Mouse (Mus musculus): ENCODE results near the gene Slc4a5. TPM values are rescaled to one million over a fixed set of nuclear protein-coding genes. Genes with fewer than 3 reads are reported as not detected.

Slc4a5 gene
- polyA plus RNA-seq, 1 experiment from 2014 or later = 1.2 TPM

DNA sequence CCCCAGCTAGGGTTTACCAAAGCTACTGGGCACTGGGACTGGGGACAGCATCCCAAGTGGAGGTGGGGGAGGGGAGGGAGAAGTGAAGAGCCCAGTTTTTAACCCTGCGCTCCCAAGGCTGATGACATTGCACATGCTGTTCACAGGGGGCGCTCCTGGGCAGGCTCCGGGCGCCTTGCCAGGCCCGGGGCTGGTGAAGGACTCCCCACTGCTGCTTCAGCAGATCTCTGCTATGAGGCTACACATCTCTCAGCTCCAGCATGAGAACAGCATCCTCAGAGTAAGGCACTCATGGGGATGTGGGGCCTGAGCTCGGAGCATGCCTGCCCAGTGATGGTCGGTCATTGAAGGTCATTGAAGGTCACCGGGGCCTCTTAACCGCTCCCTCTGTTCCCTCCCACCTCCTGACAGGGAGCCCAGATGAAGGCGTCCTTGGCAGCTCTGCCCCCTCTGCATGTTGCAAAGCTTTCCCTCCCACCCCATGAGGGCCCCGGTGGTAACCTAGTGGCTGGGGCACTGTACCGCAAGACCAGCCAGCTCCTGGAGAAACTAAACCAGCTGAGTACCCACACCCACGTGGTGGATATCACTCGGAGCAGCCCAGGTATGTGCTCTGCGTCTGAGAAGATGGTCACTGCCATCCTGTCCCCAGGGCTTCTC lies 22.2 kb upstream of the Slc4a5 start:
- no peak; the same call in 1 of the 2 replicates for ATAC-seq (ENCODE audit: borderline replicate concordance, extremely low read depth, low FRiP score, low TSS enrichment)
- no peaks in the 10 kb centered on the region for H3K9me3 ChIP-seq
- H3K36me3 ChIP-seq = peaks cover 71% of the 10 kb centered on the region
- H3K4me2 ChIP-seq = no peak overlapping the region
- WGBS = 47% methylated on average over 15 of the region's 15 CpGs
- no peak overlapping the region for H3K4me3 ChIP-seq
- no peak overlapping the region for H3K27ac ChIP-seq
- H3K27me3 ChIP-seq = no peaks in the 10 kb centered on the region
- no peaks in the 10 kb centered on the region for H3K4me1 ChIP-seq
- no peak overlapping the region for H3K9ac ChIP-seq

DNA sequence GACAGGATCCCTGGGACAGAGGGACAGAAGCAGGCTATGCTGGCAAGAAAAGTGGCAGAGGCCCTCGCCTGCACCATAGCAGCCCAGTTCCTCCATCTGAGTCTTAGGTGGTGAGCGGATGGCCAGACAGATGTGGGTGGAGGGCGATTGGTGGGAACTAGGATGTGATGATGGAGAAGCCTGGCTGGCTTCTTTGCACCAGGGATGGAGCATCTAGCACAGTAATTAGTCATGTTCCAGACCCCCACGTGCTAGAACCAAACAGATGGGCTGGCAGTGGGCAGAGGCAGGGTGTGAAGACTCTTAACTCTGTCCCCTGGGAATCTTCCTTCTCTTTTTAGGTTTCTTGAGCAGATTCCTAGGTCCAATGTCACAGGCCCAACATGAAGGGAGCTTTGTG lies 16.3 kb upstream of the Slc4a5 start:
- Histone ChIP-seq H3K4me2 (no peak overlapping the region), H3K4me3 (no peak overlapping the region), H3K9ac (no peak overlapping the region), H3K9me3 (no peaks in the 10 kb centered on the region), H3K27ac (no peak overlapping the region), H3K4me1 (no peaks in the 10 kb centered on the region), H3K27me3 (no peaks in the 10 kb centered on the region), H3K36me3 (peaks cover 21% of the 10 kb centered on the region)
- WGBS = 86% methylated on average over 4 of the region's 4 CpGs
- no peak for ATAC-seq (ENCODE audit: borderline replicate concordance, extremely low read depth, low FRiP score, low TSS enrichment)

DNA sequence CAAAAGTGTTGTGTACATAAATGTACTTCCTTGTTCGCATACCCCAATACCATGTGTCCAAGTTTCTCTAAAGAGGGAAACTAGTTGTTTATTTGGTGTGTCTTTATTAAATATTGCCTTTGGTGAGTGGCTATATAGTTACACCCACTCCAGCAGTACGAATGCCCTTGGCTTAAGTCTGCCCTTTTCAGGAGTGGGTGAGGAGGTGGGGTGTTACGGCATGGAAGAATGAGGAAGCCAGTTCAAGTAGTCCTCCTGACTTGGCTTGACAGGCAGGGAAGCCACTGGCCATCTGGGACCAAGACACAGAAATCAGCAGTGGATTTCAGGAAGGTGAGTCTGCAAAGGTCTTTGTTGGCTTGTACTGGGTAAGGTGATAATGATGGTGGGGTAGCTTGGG lies 13.8 kb upstream of the Slc4a5 start:
- ATAC-seq (ENCODE audit: borderline replicate concordance, extremely low read depth, low FRiP score, low TSS enrichment) = no peak
- H3K27ac ChIP-seq = no peak overlapping the region
- no peak overlapping the region for H3K9ac ChIP-seq
- no peak overlapping the region for H3K4me3 ChIP-seq
- H3K36me3 ChIP-seq = peaks cover 2% of the 10 kb centered on the region; the same call in 1 of the 2 replicates
- H3K4me2 ChIP-seq = no peak overlapping the region
- 72% methylated on average over 3 of the region's 3 CpGs for WGBS
- no peaks in the 10 kb centered on the region for H3K27me3 ChIP-seq
- H3K4me1 ChIP-seq = peaks cover 4% of the 10 kb centered on the region; the same call in 1 of the 2 replicates
- H3K9me3 ChIP-seq = no peaks in the 10 kb centered on the region

DNA sequence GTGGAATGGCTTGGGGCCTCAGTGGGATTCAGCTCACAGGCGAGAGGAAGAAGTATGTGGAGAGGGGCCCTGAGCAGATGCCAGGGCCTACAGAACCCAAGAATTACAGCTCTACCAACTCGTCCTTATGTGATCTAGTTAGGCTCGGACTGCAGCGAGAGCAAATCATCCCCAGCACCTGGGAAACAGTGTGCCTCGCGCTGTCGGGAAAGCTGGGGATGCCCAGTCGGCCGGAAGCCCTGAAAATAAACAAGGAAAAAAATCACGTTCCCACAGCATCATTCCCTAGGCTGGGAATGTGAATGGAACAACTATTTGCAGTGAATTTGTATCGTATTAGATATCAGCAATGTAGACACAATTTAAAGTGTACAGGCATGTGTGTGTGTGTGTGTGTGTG lies 13.3 kb upstream of the Slc4a5 start:
- Histone ChIP-seq H3K4me1 (peaks cover 4% of the 10 kb centered on the region; the same call in 1 of the 2 replicates), H3K27ac (no peak overlapping the region), H3K36me3 (no peaks in the 10 kb centered on the region), H3K4me2 (no peak overlapping the region), H3K27me3 (no peaks in the 10 kb centered on the region), H3K9ac (no peak overlapping the region), H3K9me3 (no peaks in the 10 kb centered on the region), H3K4me3 (no peak overlapping the region)
- WGBS = 48% methylated on average over 11 of the region's 11 CpGs
- no peak for ATAC-seq (ENCODE audit: borderline replicate concordance, extremely low read depth, low FRiP score, low TSS enrichment)

DNA sequence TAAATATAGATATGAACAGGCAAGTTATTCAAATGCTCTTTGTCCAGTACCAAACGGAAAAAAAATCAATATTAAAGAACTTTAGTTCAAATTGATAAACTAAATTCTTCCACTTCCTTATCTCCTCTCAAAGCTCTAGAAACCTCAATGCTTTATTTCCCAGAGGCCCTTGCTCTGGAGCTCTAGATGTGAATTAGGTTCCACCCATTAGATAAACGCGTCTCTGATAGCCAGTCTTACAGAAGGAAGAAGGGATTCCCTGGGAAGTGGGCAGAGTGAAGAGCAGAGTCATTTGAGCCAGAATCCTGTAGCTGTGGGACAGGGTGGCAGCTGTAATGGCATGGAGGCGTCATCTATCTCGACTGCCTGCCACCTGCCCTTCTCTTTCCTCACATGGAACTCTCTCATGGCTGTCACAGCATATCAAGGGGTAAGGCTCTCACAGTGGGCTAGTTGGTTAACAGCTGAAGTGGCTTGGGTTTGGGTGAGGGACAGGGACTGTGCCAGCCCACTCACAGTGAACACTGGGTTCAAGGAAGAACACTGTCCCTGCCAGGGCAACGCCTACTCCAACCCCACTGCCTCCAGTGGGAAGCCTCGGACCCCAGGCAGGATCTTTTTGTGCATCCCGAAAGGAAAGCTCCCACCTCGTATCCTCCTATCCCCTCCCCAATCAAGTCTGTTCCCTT lies 12.1 kb upstream of the Slc4a5 start:
- 61% methylated on average over 9 of the region's 9 CpGs for WGBS
- Histone ChIP-seq H3K27me3 (no peaks in the 10 kb centered on the region), H3K4me1 (peaks cover 4% of the 10 kb centered on the region; the same call in 1 of the 2 replicates), H3K9ac (no peak overlapping the region), H3K9me3 (no peaks in the 10 kb centered on the region), H3K27ac (no peak overlapping the region), H3K4me2 (no peak overlapping the region), H3K36me3 (no peaks in the 10 kb centered on the region), H3K4me3 (no peak overlapping the region)
- no peak for ATAC-seq (ENCODE audit: borderline replicate concordance, extremely low read depth, low FRiP score, low TSS enrichment)

DNA sequence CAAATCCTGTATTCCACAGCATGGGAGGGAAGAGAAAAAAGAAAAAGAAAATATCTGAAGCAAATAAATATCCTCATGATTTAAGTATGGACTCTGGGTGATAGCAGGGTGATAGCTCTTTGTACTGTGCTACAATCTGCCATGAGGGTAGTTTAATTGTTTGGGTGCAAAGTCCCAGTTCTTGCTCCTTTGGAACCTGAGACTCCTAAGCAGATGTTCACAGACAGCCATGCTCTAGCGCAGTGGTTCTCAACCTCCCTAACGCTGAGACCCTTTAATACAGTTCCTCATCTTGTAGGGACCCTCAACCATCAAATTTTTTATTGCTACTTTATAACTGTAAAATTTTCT lies 11.6 kb upstream of the Slc4a5 start:
- no peaks in the 10 kb centered on the region for H3K36me3 ChIP-seq
- H3K9me3 ChIP-seq = no peaks in the 10 kb centered on the region
- no peak overlapping the region for H3K27ac ChIP-seq
- no peak overlapping the region for H3K4me2 ChIP-seq
- no peaks in the 10 kb centered on the region for H3K27me3 ChIP-seq
- peaks cover 4% of the 10 kb centered on the region; the same call in 1 of the 2 replicates for H3K4me1 ChIP-seq
- H3K9ac ChIP-seq = no peak overlapping the region
- 81% methylated on average over 2 of the region's 2 CpGs for WGBS
- ATAC-seq (ENCODE audit: borderline replicate concordance, extremely low read depth, low FRiP score, low TSS enrichment) = no peak
- no peak overlapping the region for H3K4me3 ChIP-seq

DNA sequence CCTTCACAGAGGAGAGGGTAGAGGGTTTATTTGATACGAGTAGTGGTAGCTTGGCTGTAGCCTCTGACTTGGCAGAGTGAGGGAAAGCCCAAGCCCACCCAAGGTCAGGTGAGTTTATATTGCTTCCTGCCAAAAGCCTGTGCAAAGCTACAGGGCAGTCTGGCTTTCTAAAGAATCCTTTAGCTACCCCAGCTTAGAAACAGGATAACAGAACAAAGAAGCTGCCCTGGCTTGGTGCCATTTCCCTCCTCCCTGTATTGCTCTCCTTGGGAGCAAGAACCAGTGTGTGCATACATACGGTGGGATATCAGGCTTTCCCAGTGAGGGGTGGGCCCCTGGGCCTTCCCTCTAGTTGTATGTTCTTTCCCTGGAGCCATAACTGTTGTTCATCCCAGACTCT lies 9.1 kb upstream of the Slc4a5 start:
- Histone ChIP-seq H3K4me3 (no peak overlapping the region), H3K4me2 (no peak overlapping the region), H3K9ac (no peak overlapping the region), H3K27ac (no peak overlapping the region), H3K36me3 (no peaks in the 10 kb centered on the region), H3K27me3 (no peaks in the 10 kb centered on the region), H3K9me3 (no peaks in the 10 kb centered on the region), H3K4me1 (peaks cover 6% of the 10 kb centered on the region)
- WGBS = 26% methylated on average over 2 of the region's 2 CpGs
- ATAC-seq (ENCODE audit: borderline replicate concordance, extremely low read depth, low FRiP score, low TSS enrichment) = no peak

DNA sequence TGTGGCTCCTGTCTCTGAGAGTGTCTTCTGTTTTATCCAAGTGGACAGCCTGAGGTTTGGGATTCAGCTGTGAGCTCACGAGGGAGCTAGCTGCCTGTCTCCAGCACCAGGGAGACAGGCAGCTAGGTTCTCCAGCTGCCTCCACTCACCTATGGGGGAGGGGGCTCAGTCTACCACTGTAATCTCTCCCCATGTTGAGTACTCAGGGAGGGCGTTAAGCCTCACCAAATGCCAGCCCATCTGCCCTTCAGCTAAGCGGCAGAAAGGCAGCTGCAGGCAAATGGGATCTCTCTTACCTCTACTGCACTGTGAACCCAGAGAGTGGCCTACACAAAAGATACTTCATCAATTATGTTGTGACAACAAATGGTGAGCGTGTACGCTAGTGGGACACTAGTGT lies 8.1 kb upstream of the Slc4a5 start:
- no peaks in the 10 kb centered on the region for H3K36me3 ChIP-seq
- WGBS = 25% methylated on average over 5 of the region's 5 CpGs
- H3K4me1 ChIP-seq = peaks cover 8% of the 10 kb centered on the region
- H3K27ac ChIP-seq = no peak overlapping the region
- H3K9ac ChIP-seq = no peak overlapping the region
- no peak for ATAC-seq (ENCODE audit: borderline replicate concordance, extremely low read depth, low FRiP score, low TSS enrichment)
- no peaks in the 10 kb centered on the region for H3K27me3 ChIP-seq
- no peak overlapping the region for H3K4me2 ChIP-seq
- H3K9me3 ChIP-seq = no peaks in the 10 kb centered on the region
- H3K4me3 ChIP-seq = no peak overlapping the region

DNA sequence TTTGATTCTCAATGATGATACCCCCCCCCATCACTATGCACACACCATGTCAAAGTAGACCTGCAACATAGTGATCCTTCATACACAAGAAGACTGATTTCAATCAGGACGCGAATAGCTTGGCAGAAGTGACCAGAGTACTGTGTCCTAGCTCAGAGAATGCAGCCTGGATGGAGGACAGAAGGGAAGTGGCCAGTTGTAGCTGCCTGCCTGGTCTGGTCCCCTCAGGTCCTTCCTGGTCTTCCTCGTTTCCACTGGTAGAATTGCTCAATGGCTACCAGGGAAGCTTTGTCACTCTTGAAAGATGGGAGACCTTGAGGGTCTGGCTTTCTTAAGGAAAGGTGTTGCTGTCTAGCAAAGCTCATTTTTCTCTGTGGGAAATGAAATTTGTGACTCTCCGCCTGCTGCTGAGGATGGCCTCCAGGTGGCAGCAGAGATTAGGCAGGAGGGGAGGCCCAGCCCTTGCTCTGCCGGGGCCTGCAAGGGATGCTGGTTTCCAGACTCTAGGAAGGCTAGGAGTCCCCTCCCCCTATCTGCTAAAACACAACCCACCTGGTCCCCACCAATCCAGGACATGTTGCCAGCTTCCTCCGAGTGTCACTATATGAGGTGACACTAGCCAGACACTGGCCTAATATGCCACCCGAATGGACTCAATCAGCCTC lies 4.5 kb upstream of the Slc4a5 start:
- H3K9me3 ChIP-seq = no peaks in the 10 kb centered on the region
- no peak overlapping the region for H3K4me2 ChIP-seq
- peak; percentile 52; the same call in 1 of the 2 replicates for ATAC-seq (ENCODE audit: borderline replicate concordance, extremely low read depth, low FRiP score, low TSS enrichment)
- H3K9ac ChIP-seq = no peak overlapping the region
- no peak overlapping the region for H3K27ac ChIP-seq
- 12% methylated on average over 7 of the region's 7 CpGs for WGBS
- H3K4me1 ChIP-seq = peaks cover 10% of the 10 kb centered on the region
- no peaks in the 10 kb centered on the region for H3K36me3 ChIP-seq
- H3K27me3 ChIP-seq = no peaks in the 10 kb centered on the region
- no peak overlapping the region for H3K4me3 ChIP-seq

DNA sequence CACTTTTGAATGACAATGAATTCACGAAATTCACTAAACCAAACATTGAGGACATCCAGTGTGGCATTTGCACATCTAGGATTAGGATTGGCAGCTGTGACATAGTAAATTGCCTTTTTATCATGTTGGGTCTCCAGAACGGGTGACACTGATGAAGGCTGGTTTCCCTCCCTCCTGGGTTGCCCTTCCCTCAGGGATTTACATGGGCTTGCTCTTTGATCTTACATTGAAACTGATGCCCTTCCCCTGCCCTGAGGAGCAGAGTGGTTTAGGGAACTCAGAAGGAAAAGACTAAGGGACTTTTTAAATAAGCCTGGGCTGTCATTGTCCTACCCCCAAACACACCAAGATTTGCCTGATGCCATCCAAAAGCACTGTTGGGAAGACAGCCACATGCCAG lies 11.9 kb downstream of the Slc4a5 start:
- 36% methylated on average over 2 of the region's 2 CpGs for WGBS
- H3K9ac ChIP-seq = no peak overlapping the region
- H3K4me2 ChIP-seq = no peak overlapping the region
- H3K4me3 ChIP-seq = no peak overlapping the region
- H3K27me3 ChIP-seq = no peaks in the 10 kb centered on the region
- H3K27ac ChIP-seq = no peak overlapping the region
- peaks cover 7% of the 10 kb centered on the region for H3K4me1 ChIP-seq
- no peaks in the 10 kb centered on the region for H3K9me3 ChIP-seq
- ATAC-seq (ENCODE audit: borderline replicate concordance, extremely low read depth, low FRiP score, low TSS enrichment) = no peak
- no peaks in the 10 kb centered on the region for H3K36me3 ChIP-seq

DNA sequence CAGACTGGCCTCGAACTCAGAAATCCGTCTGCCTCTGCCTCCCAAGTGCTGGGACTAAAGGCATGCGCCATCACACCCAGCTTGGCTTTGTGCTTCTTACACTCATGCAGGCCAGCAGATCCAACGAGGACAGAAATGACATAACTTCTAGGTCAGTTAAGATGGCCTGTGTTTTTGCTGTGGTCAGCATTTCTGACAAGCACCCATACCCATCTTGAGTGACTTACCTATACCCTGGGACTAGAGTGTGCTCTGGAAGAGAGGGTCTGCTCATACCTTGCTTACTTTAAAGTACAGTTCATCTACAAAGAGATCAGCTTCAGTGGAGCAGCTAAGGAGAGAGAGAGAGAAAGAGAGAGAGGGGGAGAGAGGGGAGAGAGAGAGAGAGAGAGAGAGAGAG lies 13.7 kb downstream of the Slc4a5 start:
- Histone ChIP-seq H3K27ac (no peak overlapping the region), H3K9ac (no peak overlapping the region)

DNA sequence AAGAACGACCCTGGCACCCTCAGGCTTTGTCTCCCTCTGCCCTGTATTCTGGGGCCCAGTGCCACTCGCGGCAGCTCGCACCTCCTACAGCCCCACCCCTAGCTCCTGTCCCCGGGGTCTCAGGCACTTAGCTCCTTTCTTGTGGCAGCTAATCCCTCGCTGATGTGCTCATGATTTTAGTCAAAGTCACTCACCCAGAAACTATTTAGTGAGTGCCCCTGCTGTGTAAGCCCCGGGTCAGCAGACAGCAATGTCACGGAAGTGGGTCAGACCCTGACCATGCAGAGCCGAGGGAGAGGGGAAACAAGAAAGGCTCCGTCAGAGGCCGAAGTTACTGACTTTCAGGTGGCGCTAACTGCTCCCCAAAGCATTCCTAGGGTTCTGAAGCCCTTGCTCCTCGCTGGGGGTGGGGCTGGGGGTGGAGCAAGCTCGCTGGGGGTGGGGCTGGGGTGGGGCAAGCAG lies 14.7 kb downstream of the Slc4a5 start:
- peaks cover 14% of the 10 kb centered on the region for H3K27me3 ChIP-seq
- WGBS = 3% methylated on average over 14 of the region's 14 CpGs
- H3K4me1 ChIP-seq = peaks cover 17% of the 10 kb centered on the region
- peak overlapping the region; percentile 44 for H3K4me2 ChIP-seq
- H3K36me3 ChIP-seq = no peaks in the 10 kb centered on the region
- ATAC-seq (ENCODE audit: borderline replicate concordance, extremely low read depth, low FRiP score, low TSS enrichment) = no peak
- H3K9me3 ChIP-seq = no peaks in the 10 kb centered on the region
- H3K9ac ChIP-seq = no peak overlapping the region
- peak overlapping the region; percentile 59 for H3K27ac ChIP-seq
- H3K4me3 ChIP-seq = no peak overlapping the region

More for the DNA sequence above, 13.7 kb downstream of the Slc4a5 start:
- Histone ChIP-seq H3K4me1 (peaks cover 17% of the 10 kb centered on the region), H3K36me3 (no peaks in the 10 kb centered on the region), H3K9me3 (no peaks in the 10 kb centered on the region), H3K4me3 (no peak overlapping the region), H3K4me2 (no peak overlapping the region), H3K27me3 (peaks cover 7% of the 10 kb centered on the region; the same call in 1 of the 2 replicates)
- 74% methylated on average over 4 of the region's 4 CpGs for WGBS
- ATAC-seq (ENCODE audit: borderline replicate concordance, extremely low read depth, low FRiP score, low TSS enrichment) = no peak
